Mouse (Mus musculus): ENCODE results near the gene Olfr830. TPM values are rescaled to one million over a fixed set of nuclear protein-coding genes. Genes with fewer than 3 reads are reported as not detected.
"Not testable (repeated sequence)": the region's sequence is repeated elsewhere in the genome, so short reads cannot be mapped to it uniquely, and the experiment has no call there.

The Olfr830 gene
- total RNA-seq (2012; rRNA removed): not detected in 2 replicates

DNA sequence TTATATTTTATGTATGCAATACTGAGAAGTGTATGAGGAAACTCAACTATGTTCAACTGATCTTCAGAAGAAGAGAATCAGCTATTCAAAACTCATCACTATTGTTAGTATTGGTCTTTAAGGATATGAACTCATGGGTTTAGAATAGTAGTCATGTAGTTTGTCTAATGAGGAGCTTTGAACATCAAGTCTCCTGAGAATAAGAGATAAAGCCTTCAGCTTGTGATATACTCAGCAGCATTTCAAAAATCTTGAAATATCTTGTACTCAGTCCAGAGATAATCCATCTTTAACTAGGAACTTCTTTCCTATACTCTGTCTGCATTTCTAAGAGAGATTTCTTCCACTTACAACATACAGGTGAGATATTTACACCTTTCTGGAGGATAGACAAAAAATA is at the start of gene Olfr830:
Gene Olfr830 (plus strand): TSS at position 301 of the 400 bp plus-strand sequence.
- H3K4me1 ChIP-seq (ENCODE audit: control insufficient read depth in 2 of 2, insufficient read depth in 2 of 2, low read length in 2 of 2, poor library complexity in 1 of 2): no peaks in the 10 kb centered on the region
- DNase-seq (ENCODE audit: low read depth, low spot score): no peak
- no peaks in the 10 kb centered on the region for H3K36me3 ChIP-seq (ENCODE audit: control insufficient read depth, insufficient read depth, low read length, poor library complexity, severe bottlenecking)
- no peaks in the 10 kb centered on the region for H3K9me3 ChIP-seq (ENCODE audit: control insufficient read depth, insufficient read depth, low read depth, low read length)
- in situ Hi-C loops (cut with MboI; ENCODE audit: low sequenced_read_pairs in 2 of 2, unreplicated experiment in 2 of 2): no loop called here
- TF ChIP-seq MAFK (IDR thresholded peaks at IDR 0.05; ENCODE audit: insufficient read depth, low read depth, low read length) (no peak), HCFC1 (IDR thresholded peaks at IDR 0.05; ENCODE audit: borderline replicate concordance, insufficient read depth, low read length) (no peak), ZNF384 (IDR thresholded peaks at IDR 0.05; ENCODE audit: low read depth, low read length) (no peak)
- H3K9ac ChIP-seq (ENCODE audit: insufficient read depth, low read depth, low read length, poor library complexity, severe bottlenecking): no peak within 1 kb of the TSS
- H3K27ac ChIP-seq (ENCODE audit: insufficient read depth, low read depth, low read length, poor library complexity, severe bottlenecking): no peak within 1 kb of the TSS
- H3K4me3 ChIP-seq (ENCODE audit: insufficient read depth in 1 of 2, low read depth in 1 of 2, low read length in 2 of 2, poor library complexity in 1 of 2, severe bottlenecking in 1 of 2): no peak within 1 kb of the TSS

DNA sequence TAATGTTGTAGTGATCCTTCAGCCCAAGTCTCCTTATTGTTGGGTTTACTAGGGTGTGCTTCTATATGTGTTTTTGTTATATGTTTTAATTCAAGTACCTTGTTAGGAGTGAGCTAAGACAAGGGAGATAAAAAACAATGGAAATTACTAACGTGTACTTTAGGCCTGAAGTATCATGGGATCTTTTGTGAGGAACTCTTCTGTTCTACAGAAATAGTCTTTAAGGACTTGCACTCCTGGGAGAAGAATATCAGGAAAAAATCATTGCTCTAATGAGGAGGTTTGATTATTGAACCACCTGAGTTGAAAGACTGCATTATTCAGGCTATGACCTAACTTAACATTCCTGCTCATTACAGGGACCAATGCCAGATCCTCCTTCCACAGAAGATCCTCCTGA is 19.9 kb upstream of the Olfr830 start, which contains the start of gene Olfr829:
Gene Olfr829 (plus strand): TSS at position 301 of the 400 bp plus-strand sequence.
- no peak within 1 kb of the TSS for H3K27ac ChIP-seq (ENCODE audit: insufficient read depth, low read depth, low read length, poor library complexity, severe bottlenecking)
- in situ Hi-C loops (cut with MboI; ENCODE audit: low sequenced_read_pairs in 2 of 2, unreplicated experiment in 2 of 2): no loop called here
- TF ChIP-seq ZC3H11A (IDR thresholded peaks at IDR 0.05; ENCODE audit: borderline replicate concordance, low read depth, low read length) (no peak), MAFK (IDR thresholded peaks at IDR 0.05; ENCODE audit: insufficient read depth, low read depth, low read length) (no peak), ZNF384 (IDR thresholded peaks at IDR 0.05; ENCODE audit: low read depth, low read length) (no peak), HCFC1 (IDR thresholded peaks at IDR 0.05; ENCODE audit: borderline replicate concordance, insufficient read depth, low read length) (no peak), CHD2 (IDR thresholded peaks at IDR 0.05; ENCODE audit: low read depth, low read length) (no peak)
- no peak for DNase-seq (ENCODE audit: low read depth, low spot score)
- no peaks in the 10 kb centered on the region for H3K9me3 ChIP-seq (ENCODE audit: control insufficient read depth, insufficient read depth, low read depth, low read length)
- H3K36me3 ChIP-seq (ENCODE audit: control insufficient read depth, insufficient read depth, low read length, poor library complexity, severe bottlenecking): no peaks in the 10 kb centered on the region
- no peaks in the 10 kb centered on the region for H3K4me1 ChIP-seq (ENCODE audit: control insufficient read depth in 2 of 2, insufficient read depth in 2 of 2, low read length in 2 of 2, poor library complexity in 1 of 2)
- no peak within 1 kb of the TSS for H3K9ac ChIP-seq (ENCODE audit: insufficient read depth, low read depth, low read length, poor library complexity, severe bottlenecking)
- no peak within 1 kb of the TSS for H3K4me3 ChIP-seq (ENCODE audit: insufficient read depth in 1 of 2, low read depth in 1 of 2, low read length in 2 of 2, poor library complexity in 1 of 2, severe bottlenecking in 1 of 2)

- DNase-seq (ENCODE audit: low read depth, low spot score); H3K4me1 ChIP-seq (ENCODE audit: control insufficient read depth in 2 of 2, insufficient read depth in 2 of 2, low read length in 2 of 2, poor library complexity in 1 of 2); in situ Hi-C loops (cut with MboI; ENCODE audit: low sequenced_read_pairs in 2 of 2, unreplicated experiment in 2 of 2); H3K9me3 ChIP-seq (ENCODE audit: control insufficient read depth, insufficient read depth, low read depth, low read length); H3K36me3 ChIP-seq (ENCODE audit: control insufficient read depth, insufficient read depth, low read length, poor library complexity, severe bottlenecking); H3K9ac ChIP-seq (ENCODE audit: insufficient read depth, low read depth, low read length, poor library complexity, severe bottlenecking); H3K4me3 ChIP-seq (ENCODE audit: insufficient read depth in 1 of 2, low read depth in 1 of 2, low read length in 2 of 2, poor library complexity in 1 of 2, severe bottlenecking in 1 of 2): not testable (repeated sequence)
- 0 out of 2 replicates have a peak overlapping the region, but pooled peaks have one; percentile 40 for H3K27ac ChIP-seq (ENCODE audit: insufficient read depth, low read depth, low read length, poor library complexity, severe bottlenecking)
These were observed 33.2 kb downstream of the Olfr830 start for GRCm38 (mm10) chr9:18907699-18908098.

- H3K36me3 ChIP-seq (ENCODE audit: control insufficient read depth, insufficient read depth, low read length, poor library complexity, severe bottlenecking); H3K9me3 ChIP-seq (ENCODE audit: control insufficient read depth, insufficient read depth, low read depth, low read length); H3K9ac ChIP-seq (ENCODE audit: insufficient read depth, low read depth, low read length, poor library complexity, severe bottlenecking); in situ Hi-C loops (cut with MboI; ENCODE audit: low sequenced_read_pairs in 2 of 2, unreplicated experiment in 2 of 2); H3K4me1 ChIP-seq (ENCODE audit: control insufficient read depth in 2 of 2, insufficient read depth in 2 of 2, low read length in 2 of 2, poor library complexity in 1 of 2); H3K4me3 ChIP-seq (ENCODE audit: insufficient read depth in 1 of 2, low read depth in 1 of 2, low read length in 2 of 2, poor library complexity in 1 of 2, severe bottlenecking in 1 of 2); DNase-seq (ENCODE audit: low read depth, low spot score): not testable (repeated sequence)
- peak overlapping the region; percentile 74; the same call in 1 of the 2 replicates for H3K27ac ChIP-seq (ENCODE audit: insufficient read depth, low read depth, low read length, poor library complexity, severe bottlenecking)
These were observed 53.4 kb downstream of the Olfr830 start for GRCm38 (mm10) chr9:18927921-18928320.

Other genes starting within 250 kb of the Olfr830 start
- gene Muc16, start 200.2 kb upstream of the Olfr830 start, total RNA-seq (2012; rRNA removed): under 0.01 TPM in 2 replicates
- 0.13 and 0.48 TPM in 2 replicates for gene Olfr24, start 110.7 kb upstream of the Olfr830 start, total RNA-seq (2012; rRNA removed)
- gene Olfr828, start 55.2 kb upstream of the Olfr830 start, total RNA-seq (2012; rRNA removed): not detected in 2 replicates
- gene Olfr829, start 19.8 kb upstream of the Olfr830 start, total RNA-seq (2012; rRNA removed): not detected in 2 replicates
- gene Olfr832, start 62.4 kb downstream of the Olfr830 start, total RNA-seq (2012; rRNA removed): not detected in 2 replicates
- gene Olfr834, start 113.3 kb downstream of the Olfr830 start, total RNA-seq (2012; rRNA removed): not detected in 2 replicates
- not detected in 2 replicates for gene Olfr835, start 158.0 kb downstream of the Olfr830 start, total RNA-seq (2012; rRNA removed)
- gene Olfr836, start 245.7 kb downstream of the Olfr830 start, total RNA-seq (2012; rRNA removed): 1.5 and 1.7 TPM in 2 replicates

All from ES-E14 (cell line).